Mouse (Mus musculus) cerebellum, postnatal 25 days (tissue): ENCODE measurements around the gene Pcnx2.

Experiments
- DNase-seq, 2 experiments: peaks; one replicate each; pipeline ENCODE4 v3.0.0; 2021; ENCODE audit warnings: mixed read lengths in 2 of 2

The Pcnx2 gene

DNA sequence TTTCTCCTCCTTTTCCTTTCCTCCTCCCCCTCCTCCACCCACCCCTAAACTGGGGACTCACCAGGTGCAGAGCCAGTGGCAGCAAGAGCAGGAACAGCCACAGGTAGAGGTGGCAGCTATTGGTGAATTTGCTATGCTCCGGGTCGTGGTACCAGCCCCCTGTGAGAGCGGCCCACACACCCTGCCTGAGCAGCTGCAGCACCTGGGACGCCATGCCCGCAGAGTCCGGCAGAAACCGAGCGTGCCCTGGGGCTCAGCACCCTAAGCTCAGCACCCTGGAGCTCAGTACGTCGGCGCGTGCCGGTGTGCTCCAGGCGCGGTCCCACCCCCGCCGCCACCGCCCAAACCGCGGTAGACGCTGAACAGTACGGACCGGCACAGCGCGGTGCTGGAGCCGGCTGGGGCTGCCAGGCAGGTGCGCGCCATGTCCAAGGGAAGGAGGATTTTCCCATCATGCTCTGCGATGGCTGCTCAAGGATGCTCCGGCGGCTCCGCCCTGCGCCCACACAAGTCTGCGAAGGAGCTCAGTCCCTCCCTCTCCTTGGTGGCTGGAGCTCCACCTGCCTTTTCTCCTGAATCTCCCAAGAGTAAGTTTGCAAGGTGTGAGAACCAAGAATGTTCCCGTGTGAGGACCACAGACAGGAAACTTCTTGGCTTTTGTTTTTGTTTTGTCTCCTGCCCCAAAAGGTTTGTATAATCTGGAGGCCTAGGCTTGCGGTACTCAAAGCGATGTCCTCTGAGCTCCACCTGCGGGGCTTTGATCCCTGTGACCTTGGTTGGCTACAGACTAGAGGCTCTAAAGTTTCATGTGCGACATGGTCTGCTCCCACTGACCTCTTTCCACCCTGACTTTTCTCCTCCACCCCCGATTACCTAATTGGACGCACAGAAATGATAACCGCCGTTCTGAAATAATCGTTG, at the start of gene Pcnx2:
Gene Pcnx2, minus strand, starts transcription at position 450 of the 921 bp plus-strand sequence.
- DNase-seq, result peak; percentile 91 to 94

DNA sequence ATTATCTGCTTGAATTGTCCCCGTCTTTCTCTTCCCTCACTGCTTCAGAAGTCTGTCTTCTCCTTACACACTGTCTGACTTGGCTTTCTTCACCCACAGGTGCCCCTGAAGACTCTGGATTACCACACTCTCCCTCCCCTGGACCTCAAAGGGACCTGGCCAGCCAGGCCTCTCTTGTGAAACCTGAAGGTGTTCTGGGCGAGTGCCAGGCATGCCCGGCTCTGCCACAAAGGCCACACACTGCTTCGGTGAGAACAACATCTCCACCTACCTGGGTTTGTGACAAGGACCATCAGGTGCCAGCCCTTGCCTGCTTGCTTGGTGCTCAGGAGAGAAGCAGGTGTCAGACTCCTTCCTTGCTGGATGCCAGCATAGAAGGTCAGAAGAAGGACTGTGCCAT, 46.4 kb upstream of the Pcnx2 start:
- DNase-seq, result peak in 1 of 2 experiments; percentile 52

DNA sequence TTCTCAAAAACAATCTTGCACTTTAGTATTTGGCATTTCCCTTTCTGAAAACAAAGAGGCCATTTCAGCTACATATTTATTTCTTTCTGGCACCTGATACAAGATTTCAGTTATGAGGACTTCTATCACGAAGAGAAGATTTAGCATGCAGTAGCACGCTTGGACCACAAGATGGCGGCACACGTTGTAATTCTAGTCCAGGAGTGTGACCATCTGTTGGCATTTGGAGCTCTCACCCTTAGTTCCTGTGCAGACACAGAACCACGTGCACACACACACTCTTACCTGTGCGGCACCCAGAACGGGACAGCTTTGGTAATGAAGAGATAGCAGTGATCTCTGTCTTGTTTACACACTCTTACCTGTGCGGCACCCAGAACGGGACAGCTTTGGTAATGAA, 37.5 kb upstream of the Pcnx2 start:
- DNase-seq, result peak; percentile 84 to 90

DNA sequence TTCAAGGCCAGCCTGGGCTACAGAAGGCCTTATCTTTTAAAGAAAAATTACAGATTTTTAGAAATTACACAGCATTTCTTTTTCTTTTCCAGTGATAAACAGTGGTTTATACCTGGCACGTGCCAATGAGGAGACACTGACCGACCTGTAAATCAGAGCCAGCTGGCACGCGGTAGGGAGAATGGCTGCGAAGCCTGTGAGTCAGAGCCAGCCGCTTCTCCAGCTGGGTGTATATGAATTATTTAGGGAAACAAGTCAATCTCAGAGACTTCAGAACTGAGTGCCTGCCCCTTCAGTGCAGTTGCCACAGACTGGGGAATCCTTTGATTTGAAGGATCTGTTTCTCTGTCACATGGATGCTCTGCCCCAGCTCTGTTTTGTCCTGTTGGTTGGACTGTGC, 33.7 kb upstream of the Pcnx2 start:
- peak in 1 of 2 experiments; percentile 55 for DNase-seq

DNA sequence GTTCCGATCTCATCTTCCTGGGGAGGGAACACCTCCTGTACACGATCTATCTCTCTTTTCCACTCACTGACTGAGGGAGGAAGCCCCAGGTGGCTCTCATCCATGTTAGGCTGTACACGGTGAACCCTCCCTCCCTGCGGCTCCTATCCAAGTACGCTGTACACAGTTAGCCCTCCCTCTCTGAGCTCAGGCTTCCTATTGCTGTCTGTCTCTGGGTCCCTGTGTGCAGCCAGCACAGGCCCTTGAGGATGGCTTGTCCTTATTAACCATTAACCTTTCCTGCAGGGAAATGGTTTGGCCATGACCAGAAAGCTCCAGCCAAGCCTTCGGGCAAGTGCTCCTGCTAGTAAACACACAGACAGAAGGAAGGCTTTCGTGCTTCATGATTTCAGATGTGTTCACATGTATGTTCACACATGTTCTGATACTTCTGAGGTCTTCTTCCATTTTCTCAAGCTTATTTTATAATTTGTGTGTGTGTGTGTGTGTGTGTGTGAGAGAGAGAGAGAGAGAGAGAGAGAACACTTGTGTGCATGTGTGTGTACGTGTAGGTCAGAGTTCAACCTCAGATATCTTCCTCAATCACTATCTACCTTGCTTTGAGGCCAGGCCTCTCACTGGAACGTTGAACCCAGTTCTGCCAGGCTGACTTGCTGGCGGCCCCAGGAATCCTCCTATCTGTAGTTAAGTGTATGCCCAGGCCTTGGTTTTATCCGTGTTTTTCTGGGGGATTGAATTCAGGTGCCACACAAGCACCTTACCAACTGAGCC, 32.3 kb upstream of the Pcnx2 start:
- no peak for DNase-seq

DNA sequence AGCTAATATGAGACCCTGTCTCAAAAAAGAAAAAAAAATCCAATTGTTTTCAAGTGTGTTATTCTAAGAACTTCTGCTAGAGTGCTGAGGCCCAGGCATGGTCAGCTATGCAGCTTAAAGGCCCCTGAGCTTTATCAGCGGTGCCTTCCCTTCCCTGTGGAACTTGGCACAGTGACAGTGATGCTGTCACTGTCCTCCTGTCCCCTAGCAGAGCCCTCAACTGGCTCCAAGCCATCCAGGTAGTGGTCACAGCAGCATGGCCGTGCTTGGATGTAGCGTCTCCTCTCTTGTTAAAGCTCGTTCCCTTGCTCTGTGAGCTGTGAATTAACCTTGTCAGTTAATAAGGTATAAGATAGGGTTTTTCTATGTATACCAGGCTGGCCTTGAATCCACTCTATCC, 28.5 kb upstream of the Pcnx2 start:
- no peak for DNase-seq

DNA sequence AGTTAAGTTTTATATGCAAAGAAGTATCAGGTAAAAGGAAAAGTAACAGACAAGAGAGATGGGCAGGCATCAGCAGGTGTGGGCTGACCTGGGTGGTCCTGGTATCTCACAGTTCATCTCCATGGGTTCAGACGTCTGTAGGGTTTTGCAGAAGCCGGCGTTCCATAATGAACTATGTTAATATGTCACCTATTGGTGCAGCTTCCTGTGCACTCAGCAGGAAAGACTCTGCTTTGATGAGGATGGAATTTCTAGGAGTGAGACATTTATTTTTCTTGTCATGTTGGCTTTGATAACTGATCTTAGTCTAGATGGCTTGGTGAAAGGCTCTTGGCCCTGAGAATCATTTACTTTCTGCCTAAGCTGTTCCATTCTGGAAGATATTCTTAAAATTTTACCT, 24.2 kb upstream of the Pcnx2 start:
- DNase-seq, result no peak

DNA sequence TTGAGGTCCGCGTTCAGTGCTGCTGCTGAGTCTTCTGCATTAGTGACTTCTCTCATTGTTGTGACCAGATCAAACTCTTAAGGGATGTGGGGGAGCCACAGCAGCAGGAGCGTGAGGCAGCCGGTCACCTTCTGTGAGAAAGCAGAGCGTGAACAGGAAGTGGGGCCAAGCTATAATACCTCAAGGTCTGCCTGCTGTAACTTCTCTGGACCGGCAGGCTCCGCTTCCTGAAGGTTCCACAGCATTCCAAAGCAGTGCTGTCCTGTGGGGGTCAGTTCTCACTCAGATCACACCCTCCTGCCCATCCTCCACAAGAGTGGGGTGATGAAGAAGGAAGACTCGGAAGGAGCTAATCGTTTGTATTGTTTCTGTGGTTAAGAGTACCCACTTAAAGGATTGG, 22.6 kb upstream of the Pcnx2 start:
- DNase-seq, result no peak

DNA sequence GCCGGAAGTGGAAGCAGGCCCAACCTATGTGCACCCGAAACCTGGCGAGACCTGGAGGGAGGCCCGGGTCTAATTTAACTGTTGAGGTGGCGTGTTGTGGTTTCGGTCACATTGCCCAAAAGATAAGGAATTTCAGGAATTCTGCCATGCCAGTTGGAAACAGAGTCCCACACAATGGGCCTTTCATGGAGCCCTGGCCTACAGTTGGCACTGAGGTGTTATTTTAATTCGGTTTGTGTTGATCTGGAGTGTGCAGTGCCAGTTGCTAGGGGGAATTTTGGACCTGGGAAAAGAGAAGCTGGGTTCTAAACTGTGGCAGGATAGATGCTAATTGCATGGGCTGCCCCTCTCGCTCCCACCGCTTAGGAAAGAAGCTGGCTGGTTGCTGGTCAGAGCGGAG, 22.2 kb upstream of the Pcnx2 start:
- no peak for DNase-seq

DNA sequence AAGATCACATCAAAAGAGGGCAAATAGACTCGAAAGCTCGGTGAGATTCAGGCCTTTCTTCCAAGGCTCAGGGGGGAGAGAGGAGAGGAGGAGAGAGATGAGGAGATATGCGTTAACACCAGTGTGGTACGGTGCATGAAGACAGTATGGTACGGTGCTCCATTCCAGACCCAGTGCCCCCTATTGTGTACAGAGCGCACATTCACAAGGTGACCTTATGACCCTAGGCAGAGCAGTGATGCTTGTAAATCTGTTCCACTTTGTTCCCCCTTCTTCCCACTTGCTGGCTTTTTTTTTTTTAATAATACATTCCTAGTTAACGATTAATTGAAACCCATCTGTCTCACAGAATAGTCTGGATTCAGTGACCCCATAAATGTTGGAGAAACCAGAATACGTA, 21.4 kb upstream of the Pcnx2 start:
- DNase-seq, result no peak

DNA sequence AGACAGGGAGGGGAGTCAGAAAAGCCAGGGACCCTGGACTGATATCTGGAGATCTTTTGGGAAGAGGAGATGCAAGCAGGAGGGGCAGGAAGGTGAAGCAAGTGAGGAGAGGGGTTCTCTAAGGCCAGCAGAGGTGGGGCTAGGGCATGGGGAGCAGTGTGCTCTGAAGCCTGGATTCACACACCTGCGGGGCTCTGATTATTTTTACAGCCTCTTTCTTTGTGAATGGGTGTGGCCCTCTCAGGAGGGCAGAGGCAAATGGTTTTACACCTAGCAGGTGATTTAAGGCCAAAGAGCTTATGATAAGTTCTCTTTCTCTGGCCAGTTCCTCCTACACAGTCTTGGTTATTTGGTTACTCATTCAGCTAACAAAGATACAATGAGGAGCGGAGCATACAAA, 20.6 kb upstream of the Pcnx2 start:
- no peak for DNase-seq

DNA sequence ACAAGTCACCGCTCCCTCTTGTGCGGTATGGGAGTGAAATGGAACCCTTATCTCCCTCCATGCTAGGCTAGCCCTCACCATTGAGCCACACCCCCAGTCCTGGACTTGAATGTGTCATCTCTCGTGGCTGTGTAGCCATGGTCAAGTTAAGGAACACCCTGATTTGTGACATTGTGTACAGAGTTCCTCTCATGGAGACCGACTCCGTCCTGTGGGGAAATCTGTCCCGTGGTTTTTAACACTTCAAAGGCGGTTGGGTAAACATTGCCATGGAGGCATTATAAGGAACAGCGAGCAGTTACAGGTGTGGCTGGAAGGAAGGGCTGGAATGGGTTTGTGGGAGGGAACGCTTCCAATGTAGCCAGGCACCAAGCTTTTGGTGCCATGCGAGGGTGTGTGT, 18.9 kb upstream of the Pcnx2 start:
- DNase-seq, result no peak

DNA sequence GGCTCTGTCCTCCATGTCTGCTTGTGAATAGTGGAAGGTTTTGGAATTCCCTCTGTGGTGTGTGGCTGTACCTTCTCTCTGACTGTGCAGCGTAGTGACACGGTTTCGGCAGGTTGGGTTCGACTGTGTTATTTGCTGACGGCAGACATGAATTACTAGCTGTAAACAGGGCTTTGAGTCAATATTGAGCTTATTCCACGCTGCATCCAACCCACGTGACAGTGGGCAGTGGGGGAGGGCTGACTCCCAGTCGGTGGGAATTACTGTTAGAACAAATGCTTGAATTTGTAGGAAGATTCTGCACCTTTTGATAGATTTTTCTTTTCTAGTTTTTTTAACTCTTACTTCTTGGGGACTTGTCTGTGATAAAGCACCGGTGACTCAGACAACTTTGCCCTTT, 16.3 kb upstream of the Pcnx2 start:
- DNase-seq, result no peak

DNA sequence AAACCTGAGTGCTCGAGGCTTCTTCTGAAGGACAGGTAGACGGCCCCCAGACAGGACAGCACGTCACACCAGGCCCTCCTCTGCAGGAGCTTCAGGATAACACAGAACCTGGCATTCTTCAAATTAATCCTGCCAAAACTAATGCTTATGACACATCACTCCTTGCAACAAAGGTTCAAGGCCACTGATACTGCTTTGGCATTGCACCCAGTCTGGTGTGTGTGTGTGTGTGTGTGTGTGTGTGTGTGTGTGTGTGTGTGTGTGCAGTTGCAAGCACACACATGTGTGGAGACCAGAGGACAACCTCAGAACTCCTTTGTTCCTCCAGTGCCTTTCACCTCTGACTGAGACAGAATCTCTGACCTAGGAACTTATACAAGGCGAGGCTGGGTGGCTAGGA, 15.1 kb upstream of the Pcnx2 start:
- DNase-seq, result no peak

DNA sequence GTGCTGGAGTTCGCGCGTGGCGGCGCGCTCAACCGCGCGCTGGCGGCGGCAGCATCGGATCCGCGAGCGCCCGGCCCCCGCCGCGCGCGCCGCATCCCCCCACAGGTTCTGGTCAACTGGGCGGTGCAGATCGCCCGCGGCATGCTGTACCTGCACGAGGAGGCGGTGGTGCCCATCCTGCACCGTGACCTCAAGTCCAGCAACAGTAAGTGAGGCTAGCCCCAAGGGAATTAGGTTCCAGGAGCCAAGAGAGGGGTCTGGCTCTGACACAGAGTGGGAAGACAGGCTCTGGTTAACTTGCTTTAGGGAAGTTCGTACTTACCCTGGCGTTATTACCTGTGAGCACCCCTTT, 13.1 kb upstream of the Pcnx2 start:
- no peak for DNase-seq

DNA sequence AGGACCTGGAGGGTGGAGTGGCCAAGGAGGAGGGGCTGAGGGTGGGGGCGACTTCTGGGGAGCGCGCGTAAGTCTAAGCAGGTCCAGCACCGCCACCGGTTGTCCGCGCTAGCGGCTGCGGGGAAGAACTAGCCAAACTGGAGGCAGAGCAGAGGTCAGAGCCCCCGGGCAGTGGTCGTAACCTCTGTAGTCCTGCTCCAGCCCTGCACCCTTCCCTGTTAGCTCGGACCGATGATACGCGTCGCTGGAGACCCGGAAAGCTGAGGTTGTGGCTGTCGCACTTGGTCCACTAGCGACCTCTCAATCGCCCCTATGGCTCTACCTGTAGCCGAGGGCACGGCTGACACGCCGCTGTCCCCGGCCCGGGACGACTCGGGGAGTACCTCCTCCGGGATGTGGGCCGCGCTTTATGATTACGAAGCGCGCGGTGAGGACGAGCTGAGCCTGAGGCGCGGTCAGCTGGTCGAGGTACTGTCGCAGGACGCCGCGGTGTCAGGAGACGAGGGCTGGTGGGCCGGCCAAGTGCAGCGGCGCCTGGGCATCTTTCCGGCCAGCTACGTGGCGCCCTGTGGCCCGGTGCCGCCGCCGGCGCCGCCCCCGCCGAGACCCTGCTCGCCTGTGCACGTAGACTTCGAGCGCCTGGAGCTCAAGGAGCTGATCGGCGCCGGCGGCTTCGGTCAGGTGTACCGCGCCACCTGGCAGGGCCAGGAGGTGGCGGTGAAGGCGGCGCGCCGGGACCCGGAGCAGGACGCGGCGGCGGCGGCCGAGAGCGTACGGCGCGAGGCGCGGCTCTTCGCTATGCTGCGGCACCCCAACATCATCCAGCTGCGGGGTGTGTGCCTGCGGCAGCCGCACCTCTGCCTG, 12.5 kb upstream of the Pcnx2 start, which contains the start of gene Map3k21:
Gene Map3k21, plus strand, starts transcription at position 86 of the 864 bp plus-strand sequence.
- DNase-seq, result peak; percentile 61 to 70

DNA sequence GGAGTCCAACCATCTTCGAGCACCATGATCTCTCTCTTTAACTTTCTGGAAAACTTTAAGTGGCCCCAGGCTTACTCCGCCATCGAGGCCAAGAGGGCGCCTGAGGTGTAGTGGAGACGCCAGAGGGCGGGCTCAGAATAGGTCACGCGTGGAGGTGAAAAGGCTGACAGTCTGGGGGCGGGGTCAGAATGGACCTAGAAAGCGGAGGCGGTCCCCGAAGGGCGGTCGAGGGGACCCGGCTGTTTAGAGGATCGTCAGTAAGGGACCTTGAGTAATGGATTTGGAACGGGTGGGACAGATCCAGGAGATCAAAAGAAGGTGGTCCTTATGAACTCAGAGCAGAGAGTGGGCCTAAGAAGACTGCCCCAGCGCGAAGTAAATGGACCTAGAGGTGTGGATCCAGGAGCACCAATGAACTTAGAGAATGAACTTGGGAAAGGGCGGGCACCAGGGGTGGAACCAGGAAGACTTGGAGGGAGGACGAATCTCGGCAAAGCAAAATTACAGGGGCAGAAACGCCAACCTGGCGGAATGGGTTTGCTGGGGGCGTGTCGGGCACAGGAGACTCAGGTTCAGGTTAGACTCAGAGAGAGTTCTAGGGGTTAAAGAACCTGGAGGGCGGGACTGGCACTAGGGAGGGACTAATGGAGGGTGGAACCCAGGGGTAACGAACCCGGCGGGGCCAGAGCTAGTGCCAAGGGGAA, 11.7 kb upstream of the Pcnx2 start:
- peak in 1 of 2 experiments; percentile 26 for DNase-seq

DNA sequence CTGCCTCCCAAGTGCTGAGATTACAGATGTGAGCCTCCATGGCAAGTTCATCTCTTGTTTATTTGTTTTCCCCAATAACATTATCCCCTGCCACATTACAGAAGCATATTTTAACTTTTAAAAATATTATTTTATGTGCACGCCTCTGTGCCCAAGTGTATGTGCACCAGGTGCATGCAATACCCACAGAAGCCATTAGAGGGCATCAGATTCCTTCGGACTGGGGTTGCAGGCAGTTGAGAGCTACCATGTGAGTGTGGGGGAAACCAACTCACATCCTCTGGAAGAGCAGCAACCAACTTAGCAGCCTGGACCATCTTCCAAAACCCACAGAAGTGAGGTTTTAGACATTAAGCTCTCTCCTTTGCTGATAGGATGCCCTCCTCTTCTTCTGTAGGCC, 9.2 kb upstream of the Pcnx2 start:
- DNase-seq, result no peak

DNA sequence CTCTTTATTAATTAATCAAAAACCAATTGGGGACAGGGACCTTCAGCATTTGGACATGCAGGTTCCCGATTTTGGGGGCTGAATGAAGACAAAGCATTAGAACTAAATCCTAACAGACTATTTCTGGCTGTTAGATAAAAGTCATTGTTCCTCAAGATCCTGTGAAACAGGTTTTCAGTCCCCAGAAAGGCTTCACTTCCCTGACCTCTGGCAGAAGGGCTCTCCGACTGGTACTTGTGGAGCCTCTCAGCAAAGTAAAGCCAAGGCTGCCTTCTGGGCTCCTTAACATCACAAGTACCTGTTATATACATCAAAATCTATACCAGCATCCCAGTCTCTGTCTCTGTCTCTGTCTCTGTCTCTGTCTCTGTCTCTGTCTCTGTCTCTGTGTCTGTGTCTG, 7.2 kb upstream of the Pcnx2 start:
- DNase-seq, result no peak

DNA sequence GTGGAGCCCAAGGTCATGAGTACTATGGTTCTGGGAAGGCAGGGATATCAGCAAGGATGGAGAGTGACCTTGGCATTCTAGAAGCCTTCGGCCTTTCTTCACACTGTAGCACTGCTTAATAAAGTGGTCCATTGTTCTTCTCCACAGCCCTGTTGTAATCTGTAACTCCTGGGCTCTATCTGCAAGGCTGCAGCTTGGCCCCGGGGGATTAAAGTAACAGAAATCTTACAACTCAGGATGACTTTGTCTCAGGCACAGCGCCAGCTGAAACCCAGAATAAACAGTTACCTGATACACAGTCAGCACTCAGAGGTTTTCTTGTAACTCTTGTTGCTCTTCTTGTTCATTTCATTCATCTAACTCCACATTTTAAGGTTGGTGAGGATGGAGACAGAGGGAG, 4.4 kb upstream of the Pcnx2 start:
- DNase-seq, result no peak

DNA sequence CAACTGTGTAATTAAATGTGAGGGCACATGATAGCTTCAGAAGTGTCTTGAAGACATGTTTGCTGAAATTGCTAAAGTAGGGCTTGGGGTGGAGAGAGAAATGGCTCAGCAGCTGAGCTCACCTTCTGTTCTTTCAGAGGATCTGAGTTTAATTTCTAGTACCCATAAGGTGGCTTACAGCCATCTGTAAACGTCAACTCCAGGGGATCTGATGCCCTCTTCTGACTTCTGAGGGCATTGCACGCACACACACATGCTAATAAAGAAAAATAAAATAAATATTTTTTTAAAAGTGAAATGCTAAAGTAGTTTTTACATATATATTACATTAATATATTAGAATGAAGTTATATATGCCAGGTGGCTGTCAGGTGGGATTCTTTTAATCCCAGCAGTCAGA, 3.0 kb upstream of the Pcnx2 start:
- DNase-seq, result peak in 1 of 2 experiments; percentile 31

DNA sequence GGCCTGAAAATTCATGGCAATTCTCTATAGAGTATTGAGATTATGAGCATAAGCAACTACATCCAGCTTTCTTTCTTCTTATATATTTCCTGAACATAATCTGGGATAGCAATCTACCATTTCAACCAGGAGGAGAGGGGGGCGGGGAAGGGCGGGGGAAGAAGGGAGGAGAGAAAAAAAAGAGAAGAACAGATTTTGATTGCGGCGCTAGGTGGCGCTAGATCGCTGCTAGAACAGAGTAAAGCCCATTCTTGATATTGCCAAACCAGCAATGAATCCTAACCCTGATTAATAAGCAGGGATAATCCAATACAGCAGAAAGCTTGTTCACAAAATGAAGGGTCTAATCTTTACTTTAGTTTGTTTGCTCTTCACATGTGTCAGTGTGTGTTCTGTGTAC, 782 bp upstream of the Pcnx2 start:
- DNase-seq, result peak; percentile 78 to 88
